Mouse (Mus musculus): ENCODE measurements around the gene Gm6217. TPM values are rescaled to one million over a fixed set of nuclear protein-coding genes. Genes with fewer than 3 reads are reported as not detected.
"Not testable (repeated sequence)": the region's sequence is repeated elsewhere in the genome, so short reads cannot be mapped to it uniquely, and the experiment has no call there.

Gene Gm6217
- polyA plus RNA-seq, 1 experiment from 2014 or later: not detected

DNA sequence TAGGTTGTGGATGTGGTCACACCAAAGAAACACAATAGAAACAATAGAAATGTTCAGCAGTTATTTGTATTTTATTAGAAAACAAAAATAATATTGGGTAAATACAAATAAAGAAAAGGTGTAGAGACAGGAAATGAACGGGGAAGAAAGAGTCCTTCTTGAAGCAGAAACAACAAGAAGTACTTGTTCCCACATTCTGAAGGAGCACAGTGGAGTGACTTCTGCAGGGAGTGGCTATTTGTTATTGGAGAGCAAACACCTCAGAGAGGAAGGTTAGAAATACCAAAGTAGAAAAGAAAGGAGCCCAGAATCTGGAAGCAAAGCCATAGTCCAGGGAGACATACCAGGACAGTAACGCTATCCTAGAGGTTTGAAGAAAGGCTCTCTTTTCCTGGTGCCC lies 11.3 kb upstream of the Gm6217 start:
- not testable (repeated sequence) for ATAC-seq (ENCODE audit: insufficient number of reproducible peaks, low FRiP score, low TSS enrichment, low read depth); H3K27ac ChIP-seq; H3K27me3 ChIP-seq; H3K9ac ChIP-seq; H3K4me2 ChIP-seq; H3K36me3 ChIP-seq; H3K4me1 ChIP-seq; H3K9me3 ChIP-seq; H3K4me3 ChIP-seq
- WGBS: 94% methylated on average over 2 of the region's 2 CpGs

DNA sequence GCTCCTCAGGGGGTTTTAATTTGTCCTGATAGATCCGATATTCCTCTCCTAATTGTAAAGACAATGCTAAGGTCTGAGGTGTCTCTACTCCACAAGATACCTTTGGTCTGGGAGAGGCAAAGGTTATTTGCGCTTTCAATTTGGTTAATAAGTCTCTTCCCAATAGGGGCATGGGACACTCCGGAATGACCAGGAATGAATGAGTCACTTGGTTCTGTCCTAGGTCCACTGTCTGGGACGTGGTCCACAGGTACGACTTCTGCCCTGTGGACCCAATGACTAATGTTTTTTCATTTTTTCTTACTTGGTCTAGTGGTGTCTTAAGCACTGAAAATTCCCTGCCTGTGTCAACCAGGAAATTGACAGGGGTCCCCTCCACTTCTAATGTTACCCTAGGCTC lies 7.5 kb upstream of the Gm6217 start:
- no peaks in the 10 kb centered on the region for H3K9me3 ChIP-seq
- ATAC-seq (ENCODE audit: insufficient number of reproducible peaks, low FRiP score, low TSS enrichment, low read depth): no peak
- no peaks in the 10 kb centered on the region for H3K36me3 ChIP-seq
- no peak overlapping the region for H3K4me2 ChIP-seq
- 92% methylated on average over 5 of the region's 5 CpGs for WGBS
- H3K27ac ChIP-seq: no peak overlapping the region
- no peak overlapping the region for H3K4me3 ChIP-seq
- H3K27me3 ChIP-seq: no peaks in the 10 kb centered on the region
- no peak overlapping the region for H3K9ac ChIP-seq
- H3K4me1 ChIP-seq: no peaks in the 10 kb centered on the region

DNA sequence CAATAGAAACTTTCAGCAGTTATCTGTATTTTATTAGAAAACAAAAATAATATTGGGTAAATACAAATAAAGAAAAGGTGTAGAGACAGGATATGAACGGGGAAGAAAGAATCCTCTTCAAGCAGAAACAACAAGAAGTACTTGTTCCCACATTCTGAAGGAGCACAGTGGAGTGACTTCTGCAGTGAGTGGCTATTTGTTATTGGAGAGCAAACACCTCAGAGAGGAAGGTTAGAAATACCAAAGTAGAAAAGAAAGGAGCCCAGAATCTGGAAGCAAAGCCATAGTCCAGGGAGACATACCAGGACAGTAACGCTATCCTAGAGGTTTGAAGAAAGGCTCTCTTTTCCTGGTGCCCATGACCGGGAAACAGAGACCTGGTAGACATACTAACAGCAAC lies 641 bp downstream of the Gm6217 start:
- not testable (repeated sequence) for H3K4me2 ChIP-seq; H3K27me3 ChIP-seq; H3K36me3 ChIP-seq; H3K9ac ChIP-seq; H3K4me1 ChIP-seq; H3K9me3 ChIP-seq; H3K4me3 ChIP-seq; ATAC-seq (ENCODE audit: insufficient number of reproducible peaks, low FRiP score, low TSS enrichment, low read depth); H3K27ac ChIP-seq
- WGBS: 80% methylated on average over 1 of the region's 3 CpGs

DNA sequence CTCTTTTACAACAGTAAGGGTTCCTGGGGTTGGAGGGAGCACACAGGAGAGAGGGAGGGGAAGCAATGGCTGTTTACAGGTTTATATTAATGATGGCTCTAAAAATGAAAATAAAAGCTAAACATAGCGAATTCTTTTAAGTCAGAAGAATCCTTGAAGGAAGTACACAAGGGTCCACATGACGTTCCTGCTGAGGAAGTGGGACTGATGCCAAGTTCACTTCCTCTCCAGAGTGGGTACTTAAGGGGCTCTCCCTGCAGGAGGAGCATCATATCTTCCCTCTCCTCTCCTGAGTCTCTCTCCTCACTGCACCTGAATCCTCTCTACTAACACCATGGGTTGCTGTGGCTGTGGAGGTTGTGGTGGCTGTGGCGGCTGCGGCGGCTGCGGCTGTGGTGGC lies 6.5 kb downstream of the Gm6217 start, which contains the start of gene A030014E15Rik:
Gene A030014E15Rik (plus strand): TSS at position 268 of the 400 bp plus-strand sequence.
- Histone ChIP-seq H3K4me3 (no peak within 1 kb of the TSS), H3K27me3 (no peaks in the 10 kb centered on the region), H3K27ac (no peak within 1 kb of the TSS), H3K4me2 (no peak within 1 kb of the TSS), H3K36me3 (no peaks in the 10 kb centered on the region), H3K4me1 (no peaks in the 10 kb centered on the region), H3K9me3 (no peaks in the 10 kb centered on the region), H3K9ac (no peak within 1 kb of the TSS)
- WGBS: 77% methylated on average over 6 of the region's 6 CpGs
- ATAC-seq (ENCODE audit: insufficient number of reproducible peaks, low FRiP score, low TSS enrichment, low read depth): no peak

DNA sequence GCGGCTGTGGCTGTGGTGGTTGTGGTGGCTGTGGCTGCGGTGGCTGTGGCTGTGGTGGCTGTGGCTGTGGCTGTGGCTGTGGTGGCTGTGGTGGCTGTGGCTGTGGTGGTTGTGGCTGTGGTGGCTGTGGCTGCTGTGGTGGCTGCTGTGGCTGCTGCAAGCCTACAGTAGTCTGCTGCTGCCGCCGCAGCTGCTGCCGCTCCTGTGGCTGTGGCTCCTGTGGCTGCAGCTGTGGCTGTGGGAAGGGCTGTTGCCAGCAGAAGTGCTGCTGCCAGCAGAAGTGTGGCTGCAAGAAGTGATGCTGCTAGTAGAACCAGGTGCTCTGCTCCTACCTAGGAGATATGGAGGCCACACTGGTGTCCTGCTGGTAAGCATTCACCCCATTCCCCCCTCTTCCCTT lies 17.8 kb downstream of the Gm6217 start:
- H3K9ac ChIP-seq; H3K27ac ChIP-seq; H3K27me3 ChIP-seq; H3K4me3 ChIP-seq; H3K36me3 ChIP-seq; H3K4me2 ChIP-seq; H3K9me3 ChIP-seq; H3K4me1 ChIP-seq; ATAC-seq (ENCODE audit: insufficient number of reproducible peaks, low FRiP score, low TSS enrichment, low read depth): not testable (repeated sequence)
- WGBS: 91% methylated on average over 5 of the region's 5 CpGs

DNA sequence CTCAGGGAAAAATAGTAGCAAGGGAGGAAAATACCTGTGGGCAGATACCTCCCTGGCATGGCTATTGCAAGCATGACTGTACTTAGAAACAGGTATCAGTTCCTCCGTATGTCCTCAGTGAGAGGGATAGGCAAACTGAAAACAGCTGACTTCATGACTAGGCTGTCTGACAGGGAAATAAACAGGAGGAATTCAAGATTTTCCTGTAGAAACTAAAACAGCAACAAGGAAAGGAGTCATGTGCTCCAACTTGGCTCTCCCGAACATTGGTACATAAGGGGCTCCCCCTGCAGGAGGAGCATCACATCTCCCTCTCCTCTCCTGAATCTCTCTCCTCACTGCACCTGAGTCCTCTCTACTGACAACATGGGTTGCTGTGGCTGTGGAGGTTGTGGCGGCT lies 18.2 kb downstream of the Gm6217 start, which contains the start of gene A030005L19Rik:
Gene A030005L19Rik (plus strand): TSS at position 301 of the 400 bp plus-strand sequence.
- Histone ChIP-seq H3K36me3 (peaks cover 3% of the 10 kb centered on the region; the same call in 1 of the 2 replicates), H3K4me3 (no peak within 1 kb of the TSS), H3K9me3 (no peaks in the 10 kb centered on the region), H3K4me2 (no peak within 1 kb of the TSS), H3K27me3 (no peaks in the 10 kb centered on the region), H3K4me1 (no peaks in the 10 kb centered on the region), H3K27ac (no peak within 1 kb of the TSS), H3K9ac (no peak within 1 kb of the TSS)
- no peak for ATAC-seq (ENCODE audit: insufficient number of reproducible peaks, low FRiP score, low TSS enrichment, low read depth)
- WGBS: 81% methylated on average over 3 of the region's 3 CpGs

DNA sequence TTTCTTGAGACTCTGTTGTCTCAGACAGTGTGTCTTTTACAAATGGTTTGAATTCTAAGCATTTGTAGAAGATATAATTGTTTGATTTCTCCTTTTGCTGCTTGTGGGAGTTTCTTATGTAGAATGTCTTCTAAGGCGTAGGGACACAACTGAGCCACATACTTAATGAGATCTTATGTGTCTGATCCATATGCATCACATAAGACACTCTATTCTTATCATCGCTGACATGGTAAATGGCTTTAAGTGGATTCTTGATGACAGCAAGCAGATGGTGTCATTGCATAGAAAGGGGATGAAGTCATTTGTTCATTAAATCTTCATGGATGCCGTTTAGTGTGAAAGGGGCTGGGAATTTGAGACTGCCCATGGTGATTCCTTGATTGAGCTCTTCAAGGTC lies 25.3 kb downstream of the Gm6217 start:
- no peak for ATAC-seq (ENCODE audit: insufficient number of reproducible peaks, low FRiP score, low TSS enrichment, low read depth)
- Histone ChIP-seq H3K9me3 (no peaks in the 10 kb centered on the region), H3K4me1 (no peaks in the 10 kb centered on the region), H3K36me3 (peaks cover 20% of the 10 kb centered on the region), H3K27me3 (no peaks in the 10 kb centered on the region), H3K9ac (no peak overlapping the region), H3K27ac (no peak overlapping the region), H3K4me3 (no peak overlapping the region), H3K4me2 (no peak overlapping the region)
- 77% methylated on average over 3 of the region's 3 CpGs for WGBS

DNA sequence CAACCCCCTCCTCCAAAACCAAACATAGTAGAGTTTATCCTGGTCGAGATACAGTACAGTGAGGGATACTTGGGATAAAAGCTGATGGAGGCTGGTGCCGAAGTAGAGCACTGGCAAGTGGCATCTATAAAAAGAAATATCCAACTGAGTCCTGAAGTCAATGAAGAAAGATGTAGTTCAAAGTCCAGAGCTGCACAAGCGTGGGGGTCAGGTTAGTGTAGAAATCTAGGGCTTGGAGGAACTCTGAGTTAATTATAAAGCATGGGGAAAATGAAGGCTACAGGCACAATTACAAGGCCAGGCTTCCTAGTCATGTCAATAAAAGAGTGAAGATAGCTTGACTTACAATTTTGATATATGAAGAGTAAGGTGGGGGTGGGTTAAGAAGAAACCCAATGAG lies 30.0 kb downstream of the Gm6217 start:
- no peaks in the 10 kb centered on the region for H3K27me3 ChIP-seq
- no peaks in the 10 kb centered on the region for H3K9me3 ChIP-seq
- peaks cover 27% of the 10 kb centered on the region for H3K36me3 ChIP-seq
- no peaks in the 10 kb centered on the region for H3K4me1 ChIP-seq
- H3K9ac ChIP-seq: no peak overlapping the region
- no peak overlapping the region for H3K27ac ChIP-seq
- 92% methylated on average over 3 of the region's 3 CpGs for WGBS
- ATAC-seq (ENCODE audit: insufficient number of reproducible peaks, low FRiP score, low TSS enrichment, low read depth): no peak
- H3K4me2 ChIP-seq: no peak overlapping the region
- no peak overlapping the region for H3K4me3 ChIP-seq

DNA sequence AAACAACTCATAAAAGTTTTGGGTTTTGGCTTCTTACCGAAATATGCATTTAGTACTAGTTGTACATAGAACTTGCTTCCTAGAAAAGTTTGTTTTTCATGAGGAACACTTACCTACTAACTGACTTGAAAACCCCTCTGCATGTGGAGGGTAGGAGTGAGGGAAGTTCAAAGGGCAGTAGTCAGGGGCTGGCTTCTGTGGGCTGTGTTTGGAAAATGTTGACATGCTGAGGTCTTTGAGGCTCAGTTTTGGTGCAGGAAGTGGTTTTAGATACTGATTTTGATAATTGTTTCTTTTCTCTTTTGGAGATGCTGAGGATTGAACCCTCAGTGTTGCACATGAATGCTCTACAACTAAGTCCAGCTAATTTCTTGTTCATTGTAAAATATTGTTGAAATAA lies 30.6 kb downstream of the Gm6217 start:
- Histone ChIP-seq H3K27me3 (no peaks in the 10 kb centered on the region), H3K9ac (no peak overlapping the region), H3K9me3 (no peaks in the 10 kb centered on the region), H3K36me3 (peaks cover 27% of the 10 kb centered on the region), H3K4me1 (no peaks in the 10 kb centered on the region), H3K4me2 (no peak overlapping the region), H3K27ac (no peak overlapping the region), H3K4me3 (no peak overlapping the region)
- WGBS: 91% methylated on average over 1 of the region's 1 CpGs
- ATAC-seq (ENCODE audit: insufficient number of reproducible peaks, low FRiP score, low TSS enrichment, low read depth): no peak

DNA sequence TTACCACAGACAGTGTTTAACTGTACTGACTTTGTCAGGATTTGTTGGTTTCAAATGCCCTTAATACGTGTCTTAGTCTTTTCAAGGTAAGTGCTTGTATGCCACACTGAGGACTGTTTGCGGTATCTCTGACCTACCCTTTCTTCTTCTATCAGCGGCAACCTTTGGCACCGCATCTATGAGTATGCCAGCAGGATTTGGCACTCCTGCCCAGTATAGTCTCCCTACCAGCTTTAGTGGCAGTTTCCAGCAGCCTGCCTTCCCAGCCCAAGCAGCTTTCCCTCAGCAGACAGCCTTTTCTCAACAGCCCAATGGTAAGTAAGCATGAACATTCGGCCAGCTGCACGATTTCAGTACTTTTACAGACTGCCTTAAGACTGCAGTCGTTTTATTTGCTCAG lies 37.9 kb downstream of the Gm6217 start:
- WGBS: 95% methylated on average over 7 of the region's 7 CpGs
- no peak overlapping the region for H3K27ac ChIP-seq
- no peak overlapping the region for H3K9ac ChIP-seq
- no peak for ATAC-seq (ENCODE audit: insufficient number of reproducible peaks, low FRiP score, low TSS enrichment, low read depth)
- H3K4me3 ChIP-seq: no peak overlapping the region
- H3K27me3 ChIP-seq: no peaks in the 10 kb centered on the region
- H3K4me2 ChIP-seq: no peak overlapping the region
- H3K4me1 ChIP-seq: no peaks in the 10 kb centered on the region
- peaks cover 32% of the 10 kb centered on the region for H3K36me3 ChIP-seq
- no peaks in the 10 kb centered on the region for H3K9me3 ChIP-seq

Other genes starting within 250 kb of the Gm6217 start
- gene Mff, start 206.5 kb downstream of the Gm6217 start, polyA plus RNA-seq (2015; fragmentation: Nextera tagmentation; extraction: Ambion mirVana): 191 and 197 TPM in 2 replicates
- 0.11 TPM in 1 of 2 replicates, not detected in the other for gene Tm4sf20, start 162.9 kb downstream of the Gm6217 start, polyA plus RNA-seq (2015; fragmentation: Nextera tagmentation; extraction: Ambion mirVana)
- gene Gm47791, start 160.2 kb downstream of the Gm6217 start, polyA plus RNA-seq (2015; fragmentation: Nextera tagmentation; extraction: Ambion mirVana): not detected in 2 replicates
- 19.3 and 25.7 TPM in 2 replicates for gene Agfg1, start 91.9 kb downstream of the Gm6217 start, polyA plus RNA-seq (2015; fragmentation: Nextera tagmentation; extraction: Ambion mirVana)
- 0.19 TPM in 1 of 2 replicates, not detected in the other for gene A030005L19Rik, start 18.1 kb downstream of the Gm6217 start, polyA plus RNA-seq (2015; fragmentation: Nextera tagmentation; extraction: Ambion mirVana)
- not detected in 2 replicates for gene A030014E15Rik, start 6.5 kb downstream of the Gm6217 start, polyA plus RNA-seq (2015; fragmentation: Nextera tagmentation; extraction: Ambion mirVana)
- not detected in 2 replicates for gene A030003K21Rik, start 12.0 kb upstream of the Gm6217 start, polyA plus RNA-seq (2015; fragmentation: Nextera tagmentation; extraction: Ambion mirVana)
- not detected in 2 replicates for gene Gm7544, start 24.6 kb upstream of the Gm6217 start, polyA plus RNA-seq (2015; fragmentation: Nextera tagmentation; extraction: Ambion mirVana)
- gene Gm47955, start 28.9 kb upstream of the Gm6217 start, polyA plus RNA-seq (2015; fragmentation: Nextera tagmentation; extraction: Ambion mirVana): not detected in 2 replicates
- gene Gm47959, start 69.1 kb upstream of the Gm6217 start, polyA plus RNA-seq (2015; fragmentation: Nextera tagmentation; extraction: Ambion mirVana): not detected in 2 replicates
- gene Slc19a3, start 107.0 kb upstream of the Gm6217 start, polyA plus RNA-seq (2015; fragmentation: Nextera tagmentation; extraction: Ambion mirVana): 0.45 and 0.70 TPM in 2 replicates
- not detected in 2 replicates for gene Krtap28-10, start 111.1 kb upstream of the Gm6217 start, polyA plus RNA-seq (2015; fragmentation: Nextera tagmentation; extraction: Ambion mirVana)
- gene Gm47969, start 113.5 kb upstream of the Gm6217 start, polyA plus RNA-seq (2015; fragmentation: Nextera tagmentation; extraction: Ambion mirVana): not detected in 2 replicates
- gene A030005K14Rik, start 128.0 kb upstream of the Gm6217 start, polyA plus RNA-seq (2015; fragmentation: Nextera tagmentation; extraction: Ambion mirVana): not detected in 2 replicates
- not detected in 2 replicates for gene Krtap28-13, start 129.5 kb upstream of the Gm6217 start, polyA plus RNA-seq (2015; fragmentation: Nextera tagmentation; extraction: Ambion mirVana)
- gene Ccl20, start 185.4 kb upstream of the Gm6217 start, polyA plus RNA-seq (2015; fragmentation: Nextera tagmentation; extraction: Ambion mirVana): not detected in 2 replicates
- gene Daw1, start 228.4 kb upstream of the Gm6217 start, polyA plus RNA-seq (2015; fragmentation: Nextera tagmentation; extraction: Ambion mirVana): not detected in 2 replicates